Mouse (Mus musculus): ENCODE data around the gene Rpap3. TPM values are rescaled to one million over a fixed set of nuclear protein-coding genes. Genes with fewer than 3 reads are reported as not detected.

Gene Rpap3
- total RNA-seq, 1 experiment, result 32.2 TPM

DNA sequence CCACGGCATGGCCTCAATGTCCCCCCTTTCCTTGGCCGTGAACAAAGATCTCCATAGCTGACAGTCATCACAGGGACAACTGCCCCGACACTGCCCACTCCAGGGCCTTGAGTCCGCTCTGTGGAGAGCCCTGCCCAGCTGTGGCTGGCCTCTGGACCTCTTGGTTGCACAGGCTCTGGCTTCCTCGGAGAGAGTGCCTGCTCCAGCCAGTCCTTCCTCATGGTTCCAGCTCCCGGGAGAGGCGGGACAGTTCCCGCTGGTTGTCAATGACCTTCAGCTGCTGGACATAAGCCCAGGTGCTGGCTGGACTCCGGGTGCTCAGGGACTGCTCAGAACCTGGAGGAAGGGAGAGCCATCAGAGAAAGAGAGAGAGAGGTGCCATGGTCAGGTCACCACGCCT, 39.7 kb upstream of the Rpap3 start:
- Histone ChIP-seq H3K9ac (ENCODE audit: insufficient read depth, low read depth, low read length, poor library complexity, severe bottlenecking) (no peak overlapping the region), H3K9me3 (ENCODE audit: control insufficient read depth, insufficient read depth, low read depth, low read length) (no peaks in the 10 kb centered on the region), H3K36me3 (ENCODE audit: control insufficient read depth, insufficient read depth, low read length, poor library complexity, severe bottlenecking) (no peaks in the 10 kb centered on the region; the same call in 1 of the 2 replicates), H3K4me1 (ENCODE audit: control insufficient read depth in 2 of 2, insufficient read depth in 2 of 2, low read length in 2 of 2, poor library complexity in 1 of 2) (no peaks in the 10 kb centered on the region), H3K27ac (ENCODE audit: insufficient read depth, low read depth, low read length, poor library complexity, severe bottlenecking) (no peak overlapping the region), H3K4me3 (ENCODE audit: insufficient read depth in 1 of 2, low read depth in 1 of 2, low read length in 2 of 2, poor library complexity in 1 of 2, severe bottlenecking in 1 of 2) (no peak overlapping the region)
- TF ChIP-seq ZNF384 (IDR thresholded peaks at IDR 0.05; ENCODE audit: low read depth, low read length), result no peak
- no peak for TF ChIP-seq CHD2 (IDR thresholded peaks at IDR 0.05; ENCODE audit: low read depth, low read length)
- no peak for TF ChIP-seq ZC3H11A (IDR thresholded peaks at IDR 0.05; ENCODE audit: borderline replicate concordance, low read depth, low read length)
- no peak for TF ChIP-seq MAFK (IDR thresholded peaks at IDR 0.05; ENCODE audit: insufficient read depth, low read depth, low read length)
- no peak for TF ChIP-seq HCFC1 (IDR thresholded peaks at IDR 0.05; ENCODE audit: borderline replicate concordance, insufficient read depth, low read length)
- in situ Hi-C loops (cut with MboI; ENCODE audit: low sequenced_read_pairs in 2 of 2, unreplicated experiment in 2 of 2), result no loop called here
- DNase-seq (ENCODE audit: low read depth, low spot score), result no peak

DNA sequence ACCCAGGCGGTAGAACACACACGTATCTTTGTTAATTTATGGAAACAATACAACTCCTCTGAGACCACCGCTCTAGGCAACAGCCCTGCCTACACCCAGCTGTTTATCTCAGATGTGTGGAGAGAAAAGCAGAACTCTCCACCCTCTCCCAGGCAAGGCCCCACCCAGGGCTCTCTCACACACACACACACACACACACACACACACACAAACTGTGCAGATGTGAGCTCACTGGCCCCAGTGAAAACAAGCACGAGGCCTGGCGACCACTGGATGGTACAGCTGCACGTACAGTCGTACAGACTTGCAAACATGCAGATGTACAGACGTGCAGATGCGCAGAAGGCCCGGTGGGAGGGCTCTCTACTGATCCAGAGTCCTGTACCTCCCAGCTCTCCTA, 39.3 kb upstream of the Rpap3 start:
- Histone ChIP-seq H3K36me3 (ENCODE audit: control insufficient read depth, insufficient read depth, low read length, poor library complexity, severe bottlenecking) (no peaks in the 10 kb centered on the region; the same call in 1 of the 2 replicates), H3K4me3 (ENCODE audit: insufficient read depth in 1 of 2, low read depth in 1 of 2, low read length in 2 of 2, poor library complexity in 1 of 2, severe bottlenecking in 1 of 2) (no peak overlapping the region), H3K9ac (ENCODE audit: insufficient read depth, low read depth, low read length, poor library complexity, severe bottlenecking) (no peak overlapping the region), H3K9me3 (ENCODE audit: control insufficient read depth, insufficient read depth, low read depth, low read length) (no peaks in the 10 kb centered on the region), H3K4me1 (ENCODE audit: control insufficient read depth in 2 of 2, insufficient read depth in 2 of 2, low read length in 2 of 2, poor library complexity in 1 of 2) (no peaks in the 10 kb centered on the region), H3K27ac (ENCODE audit: insufficient read depth, low read depth, low read length, poor library complexity, severe bottlenecking) (no peak overlapping the region)
- in situ Hi-C loops (cut with MboI; ENCODE audit: low sequenced_read_pairs in 2 of 2, unreplicated experiment in 2 of 2), result no loop called here
- DNase-seq (ENCODE audit: low read depth, low spot score), result no peak
- TF ChIP-seq MAFK (IDR thresholded peaks at IDR 0.05; ENCODE audit: insufficient read depth, low read depth, low read length) (no peak), CHD2 (IDR thresholded peaks at IDR 0.05; ENCODE audit: low read depth, low read length) (no peak), HCFC1 (IDR thresholded peaks at IDR 0.05; ENCODE audit: borderline replicate concordance, insufficient read depth, low read length) (no peak), ZNF384 (IDR thresholded peaks at IDR 0.05; ENCODE audit: low read depth, low read length) (no peak), ZC3H11A (IDR thresholded peaks at IDR 0.05; ENCODE audit: borderline replicate concordance, low read depth, low read length) (no peak)

DNA sequence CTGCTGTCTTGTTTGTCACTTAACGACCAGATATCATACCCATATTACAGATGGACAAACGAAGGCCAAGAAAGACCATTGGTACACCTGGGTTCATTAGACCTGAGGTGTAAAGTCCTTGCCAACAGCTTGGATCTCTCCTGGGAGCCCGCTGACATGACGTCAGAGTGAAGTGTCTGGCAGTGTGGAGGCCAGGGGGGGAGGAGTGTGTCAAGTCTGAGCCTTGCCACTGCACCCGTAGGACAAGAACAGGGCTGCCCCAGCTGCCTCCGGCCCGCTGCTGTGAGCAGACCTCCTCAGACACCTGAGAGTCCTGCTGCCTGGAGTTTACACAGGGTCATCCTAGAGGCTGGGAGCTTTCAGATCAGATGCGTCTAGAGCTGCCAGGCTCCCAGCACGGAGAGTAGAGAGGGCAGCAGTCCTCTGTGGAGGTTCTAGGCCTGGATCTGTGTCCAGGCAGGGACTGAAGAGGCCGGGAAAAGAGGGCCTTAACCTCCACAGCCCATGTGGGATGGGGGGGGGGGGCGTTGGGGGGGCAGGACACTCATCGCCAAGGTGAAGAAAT, 38.4 kb upstream of the Rpap3 start:
- H3K9ac ChIP-seq (ENCODE audit: insufficient read depth, low read depth, low read length, poor library complexity, severe bottlenecking), result no peak overlapping the region
- in situ Hi-C loops (cut with MboI; ENCODE audit: low sequenced_read_pairs in 2 of 2, unreplicated experiment in 2 of 2), result no loop called here
- no peak for DNase-seq (ENCODE audit: low read depth, low spot score)
- no peaks in the 10 kb centered on the region; the same call in 1 of the 2 replicates for H3K36me3 ChIP-seq (ENCODE audit: control insufficient read depth, insufficient read depth, low read length, poor library complexity, severe bottlenecking)
- H3K9me3 ChIP-seq (ENCODE audit: control insufficient read depth, insufficient read depth, low read depth, low read length), result no peaks in the 10 kb centered on the region
- TF ChIP-seq ZC3H11A (IDR thresholded peaks at IDR 0.05; ENCODE audit: borderline replicate concordance, low read depth, low read length) (no peak), ZNF384 (IDR thresholded peaks at IDR 0.05; ENCODE audit: low read depth, low read length) (no peak), HCFC1 (IDR thresholded peaks at IDR 0.05; ENCODE audit: borderline replicate concordance, insufficient read depth, low read length) (no peak), CHD2 (IDR thresholded peaks at IDR 0.05; ENCODE audit: low read depth, low read length) (no peak), MAFK (IDR thresholded peaks at IDR 0.05; ENCODE audit: insufficient read depth, low read depth, low read length) (no peak)
- no peak overlapping the region for H3K4me3 ChIP-seq (ENCODE audit: insufficient read depth in 1 of 2, low read depth in 1 of 2, low read length in 2 of 2, poor library complexity in 1 of 2, severe bottlenecking in 1 of 2)
- H3K4me1 ChIP-seq (ENCODE audit: control insufficient read depth in 2 of 2, insufficient read depth in 2 of 2, low read length in 2 of 2, poor library complexity in 1 of 2), result no peaks in the 10 kb centered on the region
- no peak overlapping the region for H3K27ac ChIP-seq (ENCODE audit: insufficient read depth, low read depth, low read length, poor library complexity, severe bottlenecking)

DNA sequence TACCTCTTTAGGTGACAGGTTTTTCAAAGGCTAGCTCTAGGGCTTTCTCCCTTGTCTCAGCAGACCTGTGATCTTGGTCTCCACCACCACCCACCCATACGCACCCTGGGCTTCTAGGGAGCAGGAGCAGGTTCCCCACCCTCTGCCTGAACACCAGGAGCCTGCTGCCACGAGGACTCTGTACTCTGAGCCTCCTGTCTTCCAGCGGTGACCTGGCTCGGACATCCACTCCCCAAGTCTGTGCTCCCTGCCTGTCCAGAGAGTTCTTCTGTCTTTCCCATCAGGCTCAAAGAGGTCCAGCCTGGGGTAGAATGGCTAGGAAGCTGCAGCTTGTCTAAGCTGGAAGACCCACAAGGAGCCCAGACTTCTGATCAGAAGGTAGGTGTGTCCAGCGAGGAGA, 37.6 kb upstream of the Rpap3 start:
- H3K27ac ChIP-seq (ENCODE audit: insufficient read depth, low read depth, low read length, poor library complexity, severe bottlenecking), result no peak overlapping the region

DNA sequence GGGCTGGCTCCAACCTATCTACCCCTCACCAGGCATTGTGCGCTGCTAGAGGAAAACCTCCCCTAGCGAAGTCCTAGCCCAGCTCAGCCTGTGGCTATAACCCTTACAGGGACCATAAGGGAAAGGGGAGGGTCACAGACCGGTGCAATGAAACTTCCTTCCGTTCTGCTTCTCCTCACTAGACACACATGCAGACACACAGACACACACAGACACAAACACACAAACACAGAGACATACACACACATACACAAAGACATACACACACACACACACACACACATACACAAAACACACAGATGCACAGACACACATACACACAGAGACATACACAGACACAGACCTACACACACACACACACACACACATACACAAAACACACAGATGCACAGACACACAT, 37.0 kb upstream of the Rpap3 start:
- no peak overlapping the region for H3K27ac ChIP-seq (ENCODE audit: insufficient read depth, low read depth, low read length, poor library complexity, severe bottlenecking)
- H3K4me3 ChIP-seq (ENCODE audit: insufficient read depth in 1 of 2, low read depth in 1 of 2, low read length in 2 of 2, poor library complexity in 1 of 2, severe bottlenecking in 1 of 2), result no peak overlapping the region
- in situ Hi-C loops (cut with MboI; ENCODE audit: low sequenced_read_pairs in 2 of 2, unreplicated experiment in 2 of 2), result no loop called here
- H3K4me1 ChIP-seq (ENCODE audit: control insufficient read depth in 2 of 2, insufficient read depth in 2 of 2, low read length in 2 of 2, poor library complexity in 1 of 2), result no peaks in the 10 kb centered on the region
- H3K36me3 ChIP-seq (ENCODE audit: control insufficient read depth, insufficient read depth, low read length, poor library complexity, severe bottlenecking), result no peaks in the 10 kb centered on the region; the same call in 1 of the 2 replicates
- TF ChIP-seq MAFK (IDR thresholded peaks at IDR 0.05; ENCODE audit: insufficient read depth, low read depth, low read length) (no peak), CHD2 (IDR thresholded peaks at IDR 0.05; ENCODE audit: low read depth, low read length) (no peak), ZC3H11A (IDR thresholded peaks at IDR 0.05; ENCODE audit: borderline replicate concordance, low read depth, low read length) (no peak), ZNF384 (IDR thresholded peaks at IDR 0.05; ENCODE audit: low read depth, low read length) (no peak), HCFC1 (IDR thresholded peaks at IDR 0.05; ENCODE audit: borderline replicate concordance, insufficient read depth, low read length) (no peak)
- no peaks in the 10 kb centered on the region for H3K9me3 ChIP-seq (ENCODE audit: control insufficient read depth, insufficient read depth, low read depth, low read length)
- DNase-seq (ENCODE audit: low read depth, low spot score), result no peak
- no peak overlapping the region for H3K9ac ChIP-seq (ENCODE audit: insufficient read depth, low read depth, low read length, poor library complexity, severe bottlenecking)

More for the DNA sequence above, 37.6 kb upstream of the Rpap3 start:
- in situ Hi-C loops (cut with MboI; ENCODE audit: low sequenced_read_pairs in 2 of 2, unreplicated experiment in 2 of 2), result no loop called here
- H3K4me1 ChIP-seq (ENCODE audit: control insufficient read depth in 2 of 2, insufficient read depth in 2 of 2, low read length in 2 of 2, poor library complexity in 1 of 2), result no peaks in the 10 kb centered on the region
- TF ChIP-seq CHD2 (IDR thresholded peaks at IDR 0.05; ENCODE audit: low read depth, low read length), result no peak
- no peak for TF ChIP-seq HCFC1 (IDR thresholded peaks at IDR 0.05; ENCODE audit: borderline replicate concordance, insufficient read depth, low read length)
- TF ChIP-seq ZC3H11A (IDR thresholded peaks at IDR 0.05; ENCODE audit: borderline replicate concordance, low read depth, low read length), result no peak
- DNase-seq (ENCODE audit: low read depth, low spot score), result no peak
- no peaks in the 10 kb centered on the region; the same call in 1 of the 2 replicates for H3K36me3 ChIP-seq (ENCODE audit: control insufficient read depth, insufficient read depth, low read length, poor library complexity, severe bottlenecking)
- H3K4me3 ChIP-seq (ENCODE audit: insufficient read depth in 1 of 2, low read depth in 1 of 2, low read length in 2 of 2, poor library complexity in 1 of 2, severe bottlenecking in 1 of 2), result no peak overlapping the region
- H3K9ac ChIP-seq (ENCODE audit: insufficient read depth, low read depth, low read length, poor library complexity, severe bottlenecking), result no peak overlapping the region
- H3K9me3 ChIP-seq (ENCODE audit: control insufficient read depth, insufficient read depth, low read depth, low read length), result no peaks in the 10 kb centered on the region

All from ES-E14 (cell line).